Mouse (Mus musculus): ENCODE results near the gene Trpt1.

Gene Trpt1

DNA sequence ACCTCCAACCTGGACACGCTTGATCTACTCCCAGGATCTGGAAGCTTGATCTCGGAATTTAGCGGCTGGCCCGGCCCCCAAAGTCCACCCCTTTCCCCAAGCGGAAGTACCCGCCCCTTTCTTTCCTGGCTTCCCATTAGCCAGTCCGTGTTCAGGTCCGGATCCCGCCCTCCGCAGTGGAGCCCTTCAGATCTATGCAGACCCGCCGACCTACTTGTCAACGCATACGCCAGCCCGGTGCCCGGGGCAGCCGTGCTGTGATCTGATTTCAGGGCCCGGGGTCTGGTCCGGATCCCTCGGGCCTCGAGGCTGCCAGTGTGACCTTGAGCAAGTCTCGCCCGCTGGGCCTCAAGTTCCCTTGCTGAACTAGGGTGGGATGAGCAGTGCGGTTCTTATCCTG, at the start of gene Trpt1, which contains the start of gene Nudt22:
Trpt1 (plus strand) TSS at position 126 of the 400 bp plus-strand sequence.
Nudt22 (minus strand) TSS at position 112 of the 400 bp plus-strand sequence.
- in situ Hi-C loops (cut with MseI, MboI): no loop called here

GRCm38 (mm10) chr19:6947742-6948141, 48.2 kb upstream of the Trpt1 start:
- in situ Hi-C loops (cut with MseI, MboI): no loop called here

DNA sequence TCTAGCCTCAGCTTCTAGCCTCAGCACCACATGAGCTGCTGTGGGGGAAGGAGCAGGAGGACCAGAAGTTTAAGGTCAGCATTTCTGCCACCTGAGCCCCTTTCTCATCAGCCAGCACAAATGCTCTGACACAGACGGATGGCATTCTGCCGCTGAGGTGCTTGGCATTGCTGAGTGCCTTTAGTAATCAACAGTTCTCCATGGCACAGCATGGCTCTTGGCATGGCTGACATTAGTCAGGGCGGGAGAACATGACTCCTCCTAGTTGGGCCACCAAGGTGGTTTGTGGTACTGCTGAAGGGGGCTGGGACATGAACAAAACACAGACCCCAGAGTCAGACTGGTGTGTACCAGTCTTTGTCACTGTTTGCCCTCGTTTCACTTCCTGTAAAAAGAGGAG, 47.7 kb upstream of the Trpt1 start:
- in situ Hi-C loops (cut with MseI, MboI): no loop called here

DNA sequence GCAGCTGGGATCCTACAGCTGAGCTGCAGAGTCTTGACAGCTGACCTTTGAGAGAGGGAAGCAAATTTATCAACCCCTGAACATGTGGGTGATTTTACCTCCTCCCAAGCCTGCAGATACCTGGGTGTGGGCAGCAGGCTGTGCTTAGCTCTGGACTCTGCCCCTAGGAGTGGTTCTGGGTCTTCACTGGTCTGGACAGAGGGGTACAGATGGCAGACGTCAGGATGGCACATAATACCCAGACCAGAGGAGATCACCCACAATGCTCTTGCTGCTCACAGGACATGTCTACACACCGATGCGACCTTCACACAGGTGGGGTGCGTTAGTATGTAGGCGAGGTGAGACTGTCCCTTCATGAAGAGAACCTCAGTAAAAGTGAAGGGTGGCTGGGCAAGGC, 46.4 kb upstream of the Trpt1 start:
- in situ Hi-C loops (cut with MseI, MboI): no loop called here

GRCm38 (mm10) chr19:6949951-6950350, 46.0 kb upstream of the Trpt1 start:
- in situ Hi-C loops (cut with MseI, MboI): no loop called here

DNA sequence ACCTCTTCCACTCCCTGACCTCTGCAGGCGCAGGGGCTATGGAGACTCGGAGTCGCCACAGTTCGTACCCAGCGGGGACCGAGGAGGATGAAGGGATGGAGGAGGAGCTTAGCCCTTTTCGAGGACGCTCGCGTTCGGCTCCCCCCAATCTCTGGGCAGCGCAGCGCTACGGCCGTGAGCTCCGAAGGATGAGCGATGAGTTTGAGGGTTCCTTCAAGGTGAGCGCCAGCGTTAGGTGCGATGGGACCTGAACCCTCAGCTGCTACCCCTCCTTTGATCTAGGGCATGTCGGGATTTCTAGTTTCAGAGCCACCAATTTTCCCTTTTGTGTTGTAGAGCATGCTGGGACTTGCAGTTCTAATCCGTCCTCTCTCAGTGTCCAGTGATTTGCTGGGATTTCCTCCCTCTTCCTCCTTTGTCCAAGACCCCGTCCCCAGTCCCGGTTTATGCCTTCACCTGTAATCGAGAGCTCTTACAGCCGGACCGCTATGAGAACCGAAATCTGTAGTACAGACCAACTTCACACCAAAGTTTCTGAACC, 45.2 kb upstream of the Trpt1 start:
- in situ Hi-C loops (cut with MseI, MboI): no loop called here

- in situ Hi-C loops (cut with MseI, MboI): no loop called here
Observed at GRCm38 (mm10) chr19:6951381-6951968, 44.5 kb upstream of the Trpt1 start.

DNA sequence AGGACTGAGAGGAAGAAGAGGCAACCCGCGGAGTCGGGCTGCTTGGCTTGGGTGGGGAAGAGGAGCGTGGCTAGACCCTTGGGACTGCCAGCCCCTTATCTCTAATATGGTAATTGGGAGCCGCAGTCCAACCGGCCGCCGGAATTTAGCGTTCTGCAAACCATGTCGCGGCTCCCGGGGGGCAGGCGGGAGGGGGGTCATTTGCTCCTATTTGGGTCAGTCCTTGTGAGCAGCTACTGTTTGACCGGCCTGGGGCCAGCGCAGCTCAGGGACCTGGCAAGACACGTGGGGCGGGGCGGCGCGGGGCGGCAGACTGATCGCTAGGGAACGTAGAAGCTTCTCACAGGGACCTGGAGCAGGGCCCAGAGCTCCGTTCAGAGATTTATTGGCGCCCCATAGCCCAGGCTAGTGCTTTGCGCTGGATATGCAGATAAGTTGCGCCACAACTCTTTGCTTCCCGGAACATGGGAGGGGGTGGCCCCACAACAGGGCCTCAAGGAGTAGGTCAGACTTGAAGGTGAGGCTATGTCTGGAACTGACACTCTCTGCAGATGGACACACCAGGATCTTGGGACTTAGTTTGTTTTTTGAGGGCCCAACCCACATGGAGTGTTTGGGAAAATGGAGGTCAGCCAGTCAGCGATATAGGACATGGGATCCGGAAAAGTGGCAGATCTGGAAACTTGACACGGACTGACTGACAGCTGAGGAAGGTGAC, 43.8 kb upstream of the Trpt1 start:
- in situ Hi-C loops (cut with MseI, MboI): no loop called here

DNA sequence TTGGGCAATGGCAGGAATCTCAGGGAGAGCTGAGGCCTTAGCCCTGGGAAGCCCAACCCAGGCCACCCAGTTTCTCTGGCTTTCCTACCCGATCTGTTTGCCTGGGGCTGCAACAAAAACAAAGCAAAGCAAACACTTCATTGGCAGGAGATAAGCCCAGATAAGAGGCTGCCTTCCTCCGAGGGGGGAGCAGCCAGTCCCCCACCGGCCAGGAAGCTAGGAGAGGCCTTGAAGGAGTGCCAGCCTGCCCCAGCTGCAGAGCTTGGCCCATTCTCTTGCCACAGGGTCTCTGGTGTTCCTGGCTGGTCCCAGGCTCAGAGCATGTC, 43.3 kb upstream of the Trpt1 start:
- in situ Hi-C loops (cut with MseI, MboI): no loop called here

GRCm38 (mm10) chr19:6954046-6954445, 41.9 kb upstream of the Trpt1 start:
- in situ Hi-C loops (cut with MseI, MboI): no loop called here

GRCm38 (mm10) chr19:6955424-6955823, 40.5 kb upstream of the Trpt1 start:
- in situ Hi-C loops (cut with MseI, MboI): no loop called here

DNA sequence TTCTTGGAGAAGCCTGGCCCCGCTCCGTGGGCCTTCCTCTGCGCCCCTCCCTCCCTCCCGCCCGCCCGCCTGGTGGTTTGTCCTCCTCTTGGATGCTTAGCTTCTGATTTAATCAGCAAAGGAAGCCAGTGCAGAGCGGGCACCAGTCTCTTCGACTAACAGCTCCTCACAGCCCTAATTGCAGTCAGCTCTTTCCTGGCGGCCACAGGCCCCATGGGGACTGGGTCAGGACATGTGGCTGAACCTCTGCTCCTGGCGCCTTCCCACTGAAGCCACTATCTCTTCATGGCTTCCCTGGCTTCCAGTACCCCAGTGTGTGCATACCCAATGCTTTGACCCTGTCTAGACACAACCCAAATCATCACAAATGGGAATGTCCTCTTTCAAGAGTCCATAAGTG, 39.5 kb upstream of the Trpt1 start:
- in situ Hi-C loops (cut with MseI, MboI): no loop called here

- in situ Hi-C loops (cut with MseI, MboI): no loop called here
Observed at GRCm38 (mm10) chr19:6968491-6969271, 27.2 kb upstream of the Trpt1 start.

GRCm38 (mm10) chr19:6969291-6969664, 26.7 kb upstream of the Trpt1 start:
- in situ Hi-C loops (cut with MseI, MboI): no loop called here

DNA sequence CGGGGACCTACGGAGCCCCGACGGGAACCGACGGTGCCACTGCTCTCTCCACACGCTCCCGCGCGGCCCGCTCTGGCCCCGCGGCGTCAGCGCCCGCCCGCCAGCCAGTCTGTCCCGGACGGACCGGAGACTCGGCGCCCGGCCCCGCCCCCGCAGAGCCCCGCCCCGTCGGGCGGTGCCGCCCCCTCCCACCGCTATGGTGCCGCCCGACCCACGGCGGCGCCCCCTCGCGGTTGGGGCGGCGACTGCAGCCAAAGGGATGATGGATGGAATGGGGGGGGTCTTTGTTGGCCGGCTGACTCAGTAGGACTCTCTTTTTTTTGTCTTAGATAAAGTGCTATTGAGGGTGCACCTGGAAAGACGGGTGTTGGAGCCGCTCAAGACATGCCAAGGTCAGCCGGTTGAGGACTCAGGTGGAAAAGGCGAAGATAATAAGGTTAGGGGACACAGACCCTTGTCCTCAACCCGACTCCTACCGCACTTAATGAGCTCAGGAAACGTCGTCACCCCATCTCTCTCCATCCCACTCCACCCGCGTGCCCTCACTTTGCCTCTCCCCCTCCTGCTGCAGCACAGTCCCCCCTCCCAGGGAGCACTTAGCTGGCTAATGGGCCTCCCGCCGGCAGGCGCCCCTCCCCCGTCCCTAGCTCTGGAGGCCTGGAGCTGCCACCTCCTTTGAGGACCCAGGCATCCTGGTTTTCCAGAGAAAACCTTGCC, 26.1 kb upstream of the Trpt1 start:
- in situ Hi-C loops (cut with MseI, MboI): no loop called here

GRCm38 (mm10) chr19:6970460-6971085, 25.4 kb upstream of the Trpt1 start:
- in situ Hi-C loops (cut with MseI, MboI): no loop called here

GRCm38 (mm10) chr19:6971644-6972043, 24.3 kb upstream of the Trpt1 start:
- in situ Hi-C loops (cut with MseI, MboI): no loop called here

DNA sequence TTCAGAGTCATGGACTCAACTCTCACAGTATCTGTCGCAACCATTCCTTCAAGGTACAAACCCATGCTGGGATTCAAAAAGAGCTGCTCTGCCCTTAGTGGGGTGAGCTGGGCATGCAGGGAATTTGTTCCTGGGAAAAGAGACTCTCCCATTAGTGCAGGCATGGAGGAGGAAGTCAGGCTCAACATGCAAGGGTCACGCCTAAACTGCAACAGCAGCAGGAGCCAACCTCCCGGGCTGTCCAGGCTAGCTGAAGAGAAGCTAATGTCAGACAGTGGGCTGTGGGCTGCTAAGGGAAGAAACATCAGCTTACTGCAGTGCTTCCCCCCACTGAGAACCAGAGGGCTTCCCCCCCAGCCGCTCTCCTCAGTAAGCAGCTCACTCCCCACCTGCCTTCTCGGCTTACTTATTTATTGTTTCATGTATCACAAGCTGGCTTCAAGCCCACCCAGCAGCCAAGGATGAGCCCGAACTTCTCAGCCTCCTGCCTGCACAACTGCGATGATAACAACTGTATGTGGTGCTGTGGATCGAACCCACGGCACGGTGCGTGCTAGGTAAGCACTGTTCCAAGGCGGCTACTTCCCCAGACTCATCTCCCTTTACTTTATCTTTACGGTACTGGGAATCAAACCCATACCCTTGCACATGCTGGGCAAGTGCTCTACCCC, 23.5 kb upstream of the Trpt1 start:
- in situ Hi-C loops (cut with MseI, MboI): no loop called here

DNA sequence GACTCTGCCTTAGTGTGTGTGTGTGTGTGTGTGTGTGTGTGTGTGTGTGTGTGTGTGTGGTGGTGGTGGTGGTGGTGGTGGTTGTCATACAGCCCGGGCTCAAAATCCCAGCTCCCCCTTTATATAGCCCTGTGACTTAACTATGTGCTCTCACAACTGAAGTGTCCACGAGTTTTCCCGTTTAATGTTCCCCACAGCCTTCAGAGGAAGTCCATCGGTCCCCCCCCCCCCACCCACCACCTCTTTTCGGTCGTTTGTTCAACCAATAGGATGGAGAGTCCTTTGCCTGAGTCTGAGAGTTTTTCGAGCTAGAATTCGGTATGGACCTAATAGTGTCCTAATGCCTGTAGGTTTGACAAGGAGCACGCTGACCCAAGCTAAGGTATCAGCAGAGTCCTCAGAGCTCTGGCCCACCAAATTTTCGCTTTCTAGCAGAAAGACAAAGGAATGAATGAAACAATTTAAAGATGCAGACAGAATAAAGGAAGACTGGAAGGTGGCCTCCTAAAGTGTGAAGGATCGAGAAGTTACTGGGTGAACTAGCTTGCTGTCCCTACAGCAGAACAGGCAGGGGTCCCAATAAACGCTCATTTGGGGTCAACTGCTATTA, 22.2 kb upstream of the Trpt1 start:
- in situ Hi-C loops (cut with MseI, MboI): no loop called here

Measured in mouse trophoblast stem cell (cell line).